Mouse (Mus musculus): ENCODE measurements around the gene Taf8.

DNA sequence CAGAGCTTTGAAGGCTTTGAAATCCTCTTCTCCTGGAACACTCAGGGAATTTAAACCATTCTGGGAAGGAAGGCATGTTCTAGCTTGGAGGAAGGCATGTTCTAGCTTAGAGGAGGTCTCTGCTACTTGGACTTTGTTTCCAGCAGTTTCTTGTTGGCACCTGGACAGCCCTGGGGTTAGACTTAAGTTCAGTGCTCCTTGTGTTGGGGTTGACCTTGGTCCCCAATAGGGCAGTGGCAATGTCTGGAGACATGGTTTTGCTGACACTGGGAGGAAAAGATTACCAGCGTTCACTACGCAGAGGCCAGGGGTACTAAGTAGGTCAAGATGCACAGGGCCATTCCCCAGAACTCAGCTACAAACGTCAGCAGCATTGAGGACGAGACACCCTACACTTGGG lies 26.9 kb downstream of the Taf8 start:
- TF ChIP-seq CTCF (IDR thresholded peaks at IDR 0.05; ENCODE audit: extremely low read depth, insufficient read length, insufficient replicate concordance, low read depth, low read length) (no peak), POLR2A (IDR thresholded peaks at IDR 0.05; ENCODE audit: low read depth, low read length) (no peak)

All from small intestine, adult 2 months (tissue).